Mouse (Mus musculus) lung, postnatal 0 days (tissue): Measurements from ENCODE around the gene Cfap43. TPM values are rescaled to one million over a fixed set of nuclear protein-coding genes. Genes with fewer than 3 reads are reported as not detected.
"Not testable (repeated sequence)": the region's sequence is repeated elsewhere in the genome, so short reads cannot be mapped to it uniquely, and the experiment has no call there.

Experiments
- ATAC-seq: fragments of 200-750 bp; cut with Nextera tagmentation; 2 replicates; pipeline ENCODE4 v1.8.0; 2017; ENCODE audit warnings: moderate library complexity
- DNase-seq: peaks from one replicate; pipeline ENCODE4 v3.0.0-alpha.2; 2016; ENCODE audit warnings: low spot score
- H3K27ac ChIP-seq: fragments of 300-500 bp; sonication (generic); 2 replicates; pipeline ENCODE4 v1.5.1; 2014; ENCODE audit warnings: antibody characterized with exemption, mild to moderate bottlenecking, low read length, mixed read lengths
- H3K27me3 ChIP-seq: fragments of 300-500 bp; sonication (generic); replicated peaks from 2 replicates; pipeline ENCODE4 v1.6.1; 2014; ENCODE audit warnings: low read length, mixed read lengths; ENCODE audit not compliant: insufficient read depth
- H3K36me3 ChIP-seq: fragments of 300-500 bp; sonication (generic); 2 replicates; pipeline ENCODE4 v1.6.1; 2014; ENCODE audit warnings: low read length, mixed read lengths; ENCODE audit not compliant: insufficient read depth
- H3K4me1 ChIP-seq: fragments of 300-500 bp; sonication (generic); 2 replicates; pipeline ENCODE4 v1.6.1; 2014; ENCODE audit warnings: antibody characterized with exemption, low read depth, low read length, mixed read lengths; ENCODE audit not compliant: insufficient read depth
- H3K4me2 ChIP-seq: fragments of 300-500 bp; sonication (generic); replicated peaks from 2 replicates; pipeline ENCODE4 v1.6.1; 2014; ENCODE audit warnings: low read depth, mild to moderate bottlenecking, low read length, moderate library complexity, mixed read lengths
- H3K4me3 ChIP-seq: fragments of 300-500 bp; sonication (generic); 2 replicates; pipeline ENCODE4 v1.5.1; 2014; ENCODE audit warnings: low read depth, low read length
- H3K9ac ChIP-seq: fragments of 300-500 bp; sonication (generic); replicated peaks from 2 replicates; pipeline ENCODE4 v1.6.1; 2014; ENCODE audit warnings: low read depth, mild to moderate bottlenecking
- H3K9me3 ChIP-seq: fragments of 300-500 bp; sonication (generic); 2 replicates; pipeline ENCODE4 v1.6.1; 2016; ENCODE audit warnings: low read length, mixed read lengths
- CTCF ChIP-seq: IDR thresholded peaks from 2 replicates; pipeline ENCODE4 v1.5.1; 2016; ENCODE audit warnings: antibody characterized with exemption, mild to moderate bottlenecking
- EP300 ChIP-seq: IDR thresholded peaks from 2 replicates; pipeline ENCODE4 v1.6.1; 2016; ENCODE audit warnings: antibody characterized with exemption, mild to moderate bottlenecking, control low read depth
- WGBS: fragments of 180-500 bp; shearing (Covaris S2); extraction: QIAGEN DNeasy Blood & Tissue Kit; methylation state at CpG from one replicate; pipeline ENCODE4 v1.1.7; 2014; 5-methylcytosine and 5-hydroxymethylcytosine counted together
- polyA plus RNA-seq: library from polyadenylated mRNA; unstranded; fragments of >200 nt; fragmentation: Nextera tagmentation; extraction: Ambion mirVana; gene quantifications from 2 replicates; pipeline ENCODE4 v1.2.1, GENCODE M21; 2015

Gene Cfap43
- polyA plus RNA-seq, 1 experiment from 2014 or later = 4.9 TPM

DNA sequence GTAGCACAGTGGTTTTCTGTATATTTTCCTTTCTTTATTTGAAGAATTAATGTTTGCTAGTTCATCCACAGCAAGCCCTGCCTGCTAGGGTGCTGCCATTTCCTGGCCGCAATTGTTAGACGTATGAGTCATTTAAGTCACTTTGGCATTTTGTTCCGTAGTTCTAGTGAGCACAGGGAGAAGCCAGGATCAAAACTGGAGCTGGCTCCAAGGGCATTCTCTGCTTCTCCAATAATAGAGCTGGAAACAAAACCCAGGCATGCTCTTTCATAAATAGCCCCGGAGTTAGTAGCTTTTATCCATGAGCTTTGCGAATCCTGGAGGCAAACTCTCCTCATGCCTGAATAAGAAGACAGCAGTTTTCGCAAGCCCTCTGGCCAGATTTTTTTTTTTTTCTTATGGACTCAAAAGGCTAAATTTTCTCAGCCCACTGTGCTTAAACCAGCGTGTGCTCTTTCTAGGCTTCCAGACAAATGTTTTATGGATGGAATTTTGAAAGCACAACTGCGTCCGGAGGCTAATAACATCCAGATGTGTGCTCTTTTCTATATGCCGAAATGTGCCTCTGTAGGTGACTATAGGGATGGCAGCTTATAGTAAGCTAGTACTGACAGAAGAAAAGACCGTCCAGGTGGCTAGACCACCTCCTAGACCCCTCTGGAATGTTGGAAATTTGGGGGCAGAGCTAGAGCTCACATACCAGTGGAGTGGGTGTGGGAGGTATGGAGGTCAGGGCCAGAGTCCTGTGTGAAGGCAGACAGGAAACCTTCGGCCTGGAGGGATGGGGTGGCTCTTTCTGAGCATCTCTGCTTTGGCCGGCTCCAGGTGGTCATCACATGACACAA, 64.9 kb downstream of the Cfap43 start:
- DNase-seq (peak; percentile 40), ATAC-seq (peak; percentile 8)
- H3K4me1 ChIP-seq = peaks cover 15% of the 10 kb centered on the region
- H3K36me3 ChIP-seq = no peaks in the 10 kb centered on the region
- peak overlapping the region; percentile 26; the same call in 1 of the 2 replicates for H3K9ac ChIP-seq
- peak overlapping the region; percentile 53 for H3K4me3 ChIP-seq
- 16% methylated on average over 13 of the region's 13 CpGs for WGBS
- no peaks in the 10 kb centered on the region for H3K27me3 ChIP-seq
- no peak overlapping the region; the same call in 1 of the 2 replicates for H3K27ac ChIP-seq
- H3K4me2 ChIP-seq = peak overlapping the region; percentile 87
- H3K9me3 ChIP-seq = no peaks in the 10 kb centered on the region
- TF ChIP-seq EP300 (no peak), CTCF (peak; percentile 40)

GRCm38 (mm10) chr19:47853053-47853452, 66.0 kb downstream of the Cfap43 start:
- Histone ChIP-seq H3K4me1 (peaks cover 15% of the 10 kb centered on the region), H3K9me3 (no peaks in the 10 kb centered on the region), H3K4me3 (no peak overlapping the region), H3K27ac (no peak overlapping the region), H3K4me2 (no peak overlapping the region), H3K27me3 (no peaks in the 10 kb centered on the region), H3K9ac (no peak overlapping the region), H3K36me3 (no peaks in the 10 kb centered on the region)
- TF ChIP-seq EP300 (no peak), CTCF (no peak)
- ATAC-seq (no peak), DNase-seq (no peak)
- 91% methylated on average over 3 of the region's 3 CpGs for WGBS

GRCm38 (mm10) chr19:47852131-47852530, 67.0 kb downstream of the Cfap43 start:
- H3K4me2 ChIP-seq, H3K9me3 ChIP-seq, H3K9ac ChIP-seq, H3K4me3 ChIP-seq, H3K27me3 ChIP-seq, DNase-seq, H3K27ac ChIP-seq, ATAC-seq, H3K36me3 ChIP-seq: not testable (repeated sequence)
- 76% methylated on average over 3 of the region's 3 CpGs for WGBS
- peaks cover 15% of the 10 kb centered on the region for H3K4me1 ChIP-seq

DNA sequence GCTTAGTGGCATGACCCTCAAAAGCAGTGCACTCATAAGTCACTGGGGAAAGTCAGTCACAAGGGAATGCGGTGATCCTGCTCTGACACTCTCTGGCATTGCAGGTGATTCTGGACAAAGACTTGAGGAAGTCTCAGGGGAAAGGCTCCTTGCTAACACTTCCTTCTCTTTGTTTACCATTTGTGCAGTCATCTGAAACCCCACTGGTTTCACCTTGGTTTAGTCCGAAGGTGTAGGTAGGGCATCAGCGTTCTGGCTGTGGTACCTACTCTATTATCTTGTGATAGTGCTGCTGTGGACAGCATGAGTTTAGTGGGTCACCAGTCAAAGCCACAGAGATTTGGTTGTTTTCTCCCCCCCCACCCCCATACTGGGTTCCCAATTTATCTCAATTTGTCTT, 69.4 kb downstream of the Cfap43 start:
- no peak overlapping the region for H3K4me2 ChIP-seq
- H3K4me1 ChIP-seq = peaks cover 6% of the 10 kb centered on the region; the same call in 1 of the 2 replicates
- no peak for DNase-seq
- no peaks in the 10 kb centered on the region for H3K27me3 ChIP-seq
- TF ChIP-seq CTCF (no peak), EP300 (no peak)
- 84% methylated on average over 3 of the region's 3 CpGs for WGBS
- H3K9ac ChIP-seq = no peak overlapping the region
- H3K36me3 ChIP-seq = no peaks in the 10 kb centered on the region
- no peaks in the 10 kb centered on the region for H3K9me3 ChIP-seq
- no peak for ATAC-seq
- no peak overlapping the region for H3K27ac ChIP-seq
- no peak overlapping the region for H3K4me3 ChIP-seq

- 76% methylated on average over 15 of the region's 15 CpGs for WGBS
- H3K36me3 ChIP-seq, H3K9me3 ChIP-seq, H3K27ac ChIP-seq, H3K4me1 ChIP-seq, ATAC-seq, H3K27me3 ChIP-seq, H3K4me3 ChIP-seq, DNase-seq, H3K9ac ChIP-seq, H3K4me2 ChIP-seq: not testable (repeated sequence)
Observed at GRCm38 (mm10) chr19:47841234-47841633, 77.9 kb downstream of the Cfap43 start.

DNA sequence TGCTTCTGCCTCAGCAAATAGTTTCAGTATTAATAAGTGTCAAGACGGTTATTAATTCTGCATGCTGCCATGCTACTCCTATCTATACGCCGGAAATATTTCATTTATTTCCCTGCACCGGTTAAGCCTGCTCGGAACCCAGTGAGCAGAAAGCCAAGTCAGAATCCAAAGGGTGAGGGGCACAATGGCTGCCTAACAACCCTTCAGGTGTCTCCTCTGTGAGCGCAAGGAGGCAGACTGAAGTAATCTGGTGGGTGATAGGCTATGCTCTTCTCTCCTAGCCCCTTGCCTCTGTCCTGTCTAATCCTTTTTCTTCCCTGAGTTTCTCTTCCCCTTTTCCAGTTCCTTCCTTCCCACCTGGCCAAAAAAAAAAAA, 81.6 kb downstream of the Cfap43 start:
- Histone ChIP-seq H3K4me1 (no peaks in the 10 kb centered on the region; the same call in 1 of the 2 replicates), H3K27ac (no peak overlapping the region), H3K4me3 (peak overlapping the region; percentile 34), H3K36me3 (no peaks in the 10 kb centered on the region), H3K9me3 (no peaks in the 10 kb centered on the region), H3K9ac (no peak overlapping the region), H3K27me3 (no peaks in the 10 kb centered on the region), H3K4me2 (peak overlapping the region; percentile 66)
- WGBS = 0% methylated on average over 6 of the region's 6 CpGs
- no peak for ATAC-seq
- no peak for TF ChIP-seq EP300
- TF ChIP-seq CTCF = no peak
- no peak for DNase-seq
